Mouse (Mus musculus) neural tube, embryonic 11.5 days (tissue): Measurements from ENCODE around the gene Pcgf2. TPM values are rescaled to one million over a fixed set of nuclear protein-coding genes. Genes with fewer than 3 reads are reported as not detected.
A peak's percentile ranks its signal among the peaks of the same experiment; 100 is the strongest.
"Not testable (repeated sequence)": the region's sequence is repeated elsewhere in the genome, so short reads cannot be mapped to it uniquely, and the experiment has no call there.

ENCODE experiments used
- ATAC-seq: fragments of 200-750 bp; cut with Nextera tagmentation; 2 replicates; pipeline ENCODE4 v1.8.0; 2017; ENCODE audit warnings: moderate number of reproducible peaks, mild to moderate bottlenecking, moderate TSS enrichment, moderate library complexity; ENCODE audit not compliant: insufficient read depth, low FRiP score, low TSS enrichment
- DNase-seq: peaks from one replicate; pipeline ENCODE4 v3.0.0-alpha.2; 2015; ENCODE audit warnings: low spot score
- H3K27ac ChIP-seq: fragments of 300-500 bp; sonication (generic); 2 replicates; pipeline ENCODE4 v1.5.1; 2014; ENCODE audit warnings: low read depth, mild to moderate bottlenecking, low read length
- H3K27me3 ChIP-seq: fragments of 300-500 bp; sonication (generic); 2 replicates; pipeline ENCODE4 v1.6.1; 2014; ENCODE audit warnings: mild to moderate bottlenecking, low read length, mixed read lengths; ENCODE audit not compliant: control insufficient read depth, insufficient read depth
- H3K36me3 ChIP-seq: fragments of 300-500 bp; sonication (generic); 2 replicates; pipeline ENCODE4 v1.6.1; 2014; ENCODE audit warnings: mild to moderate bottlenecking, low read length, moderate library complexity, mixed read lengths; ENCODE audit not compliant: control insufficient read depth, insufficient read depth
- H3K4me1 ChIP-seq: fragments of 300-500 bp; sonication (generic); 2 replicates; pipeline ENCODE4 v1.6.1; 2014; ENCODE audit warnings: low read length, mixed read lengths; ENCODE audit not compliant: control insufficient read depth, insufficient read depth
- H3K4me2 ChIP-seq: fragments of 300-500 bp; sonication (generic); 2 replicates; pipeline ENCODE4 v1.6.1; 2014; ENCODE audit warnings: low read depth, mild to moderate bottlenecking, moderate library complexity
- H3K4me3 ChIP-seq: fragments of 300-500 bp; sonication (generic); 2 replicates; pipeline ENCODE4 v1.5.1; 2014; ENCODE audit warnings: low read depth, low read length
- H3K9ac ChIP-seq: fragments of 300-500 bp; sonication (generic); 2 replicates; pipeline ENCODE4 v1.6.1; 2014; ENCODE audit warnings: mild to moderate bottlenecking, low read length
- H3K9me3 ChIP-seq: fragments of 300-500 bp; sonication (generic); 2 replicates; pipeline ENCODE4 v1.6.1; 2016; ENCODE audit warnings: low read length; ENCODE audit not compliant: control insufficient read depth
- WGBS: fragments of 180-500 bp; shearing (Covaris S2); extraction: QIAGEN DNeasy Blood & Tissue Kit; methylation state at CpG from one replicate; pipeline ENCODE4 v1.1.7; 2014; 5-methylcytosine and 5-hydroxymethylcytosine counted together
- polyA plus RNA-seq: library from polyadenylated mRNA; unstranded; fragments of >200 nt; fragmentation: Nextera tagmentation; extraction: Ambion mirVana; gene quantifications from 2 replicates; pipeline ENCODE4 v1.2.1, GENCODE M21; 2014

Pcgf2 gene
- polyA plus RNA-seq, 1 experiment from 2014 or later: 17.8 TPM

DNA sequence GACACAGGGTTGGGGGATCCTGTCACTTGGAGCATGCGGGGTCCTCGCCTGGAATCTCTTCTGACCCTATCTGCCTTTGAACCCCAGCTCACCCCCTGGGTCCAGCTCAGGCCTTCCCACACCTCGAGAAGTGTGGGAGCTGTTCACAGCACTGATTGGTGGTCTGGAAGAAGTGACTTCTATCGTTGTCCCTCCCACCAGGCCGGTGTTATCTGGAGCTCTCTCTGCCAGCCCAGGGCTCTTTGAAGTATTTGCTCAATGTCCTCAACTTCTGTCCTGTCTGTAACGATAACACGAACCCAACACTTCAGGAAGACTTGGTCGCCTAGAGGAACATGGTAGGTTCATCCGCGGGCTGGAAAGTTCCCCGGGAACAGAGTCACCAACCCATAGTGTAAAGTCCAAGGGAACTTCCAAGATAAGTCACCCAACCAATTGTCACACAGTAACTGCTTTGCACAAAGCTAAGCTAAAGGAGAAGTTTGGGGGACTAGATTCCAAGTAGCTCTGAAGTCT, 41.5 kb downstream of the Pcgf2 start:
- no peak overlapping the region for H3K27ac ChIP-seq
- 69% methylated on average over 11 of the region's 11 CpGs for WGBS
- H3K9me3 ChIP-seq: no peaks in the 10 kb centered on the region
- ATAC-seq (no peak), DNase-seq (no peak)
- no peak overlapping the region for H3K4me2 ChIP-seq
- H3K4me3 ChIP-seq: 0 out of 2 replicates have a peak overlapping the region, but pooled peaks have one; percentile 78
- H3K9ac ChIP-seq: no peak overlapping the region
- no peaks in the 10 kb centered on the region for H3K36me3 ChIP-seq
- H3K4me1 ChIP-seq: peaks cover 20% of the 10 kb centered on the region
- H3K27me3 ChIP-seq: peaks cover 23% of the 10 kb centered on the region

- peaks cover 23% of the 10 kb centered on the region for H3K27me3 ChIP-seq
- H3K36me3 ChIP-seq, H3K9me3 ChIP-seq, ATAC-seq, H3K27ac ChIP-seq, DNase-seq, H3K4me3 ChIP-seq, H3K9ac ChIP-seq, H3K4me2 ChIP-seq: not testable (repeated sequence)
- H3K4me1 ChIP-seq: peaks cover 20% of the 10 kb centered on the region
- WGBS: 90% methylated on average over 6 of the region's 6 CpGs
Measured at GRCm38 (mm10) chr11:97657967-97658366, 42.3 kb downstream of the Pcgf2 start.

- WGBS: 38% methylated on average over 5 of the region's 6 CpGs
- Histone ChIP-seq H3K27me3 (peaks cover 20% of the 10 kb centered on the region), H3K4me2 (no peak overlapping the region), H3K36me3 (no peaks in the 10 kb centered on the region), H3K27ac (no peak overlapping the region), H3K9ac (no peak overlapping the region), H3K4me3 (no peak overlapping the region), H3K9me3 (no peaks in the 10 kb centered on the region), H3K4me1 (peaks cover 20% of the 10 kb centered on the region)
- ATAC-seq (no peak), DNase-seq (no peak)
Measured at GRCm38 (mm10) chr11:97657184-97657945, 42.9 kb downstream of the Pcgf2 start.

DNA sequence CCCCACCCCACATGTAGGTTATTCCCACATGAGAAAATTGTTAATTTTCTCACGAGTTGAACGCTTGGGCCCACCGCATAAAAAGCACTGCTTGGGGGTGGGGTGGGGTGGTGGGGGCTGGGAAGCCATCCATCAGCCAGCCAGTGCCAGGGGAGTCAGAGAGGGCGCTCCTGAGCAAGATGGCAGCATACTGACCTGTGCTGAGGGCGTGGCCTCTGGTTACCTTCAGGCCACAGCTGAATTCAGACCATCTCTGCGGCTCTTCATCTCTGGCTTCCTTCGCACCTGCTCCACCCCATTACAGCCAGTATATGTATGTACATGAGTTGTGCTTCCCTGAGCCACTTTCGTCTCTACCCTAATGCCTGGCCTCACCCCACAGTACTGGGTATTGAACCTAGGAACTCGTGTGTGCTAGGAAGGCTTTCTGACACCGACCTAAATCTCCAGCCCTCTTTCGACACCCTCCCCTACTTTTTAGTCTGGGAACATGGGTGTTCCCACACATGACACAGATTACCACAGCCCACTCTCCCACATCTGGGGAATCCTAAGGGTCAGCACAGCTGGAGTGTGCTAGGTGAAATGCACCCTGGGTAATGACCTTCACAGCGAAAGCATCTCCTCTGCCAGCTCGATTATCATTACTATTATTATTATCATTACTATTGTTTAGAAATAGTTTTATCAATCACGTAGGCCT, 43.9 kb downstream of the Pcgf2 start:
- H3K27ac ChIP-seq: no peak overlapping the region
- no peaks in the 10 kb centered on the region for H3K9me3 ChIP-seq
- no peak overlapping the region for H3K4me2 ChIP-seq
- no peaks in the 10 kb centered on the region for H3K36me3 ChIP-seq
- peaks cover 11% of the 10 kb centered on the region for H3K27me3 ChIP-seq
- DNase-seq: no peak
- no peak overlapping the region for H3K9ac ChIP-seq
- H3K4me1 ChIP-seq: peaks cover 11% of the 10 kb centered on the region
- 80% methylated on average over 14 of the region's 14 CpGs for WGBS
- no peak overlapping the region for H3K4me3 ChIP-seq
- no peak for ATAC-seq

GRCm38 (mm10) chr11:97654210-97654609, 46.1 kb downstream of the Pcgf2 start:
- no peak for DNase-seq
- no peak overlapping the region for H3K9ac ChIP-seq
- WGBS: 92% methylated on average over 2 of the region's 2 CpGs
- no peak overlapping the region for H3K4me2 ChIP-seq
- no peak overlapping the region for H3K4me3 ChIP-seq
- H3K9me3 ChIP-seq: no peaks in the 10 kb centered on the region
- no peaks in the 10 kb centered on the region for H3K27me3 ChIP-seq
- ATAC-seq: no peak
- no peak overlapping the region for H3K27ac ChIP-seq
- H3K4me1 ChIP-seq: no peaks in the 10 kb centered on the region
- no peaks in the 10 kb centered on the region for H3K36me3 ChIP-seq

- not testable (repeated sequence) for H3K36me3 ChIP-seq, H3K4me1 ChIP-seq, H3K4me3 ChIP-seq, H3K27me3 ChIP-seq, H3K4me2 ChIP-seq, H3K9me3 ChIP-seq, H3K9ac ChIP-seq, H3K27ac ChIP-seq, ATAC-seq, DNase-seq
- WGBS: 91% methylated on average over 11 of the region's 11 CpGs
Measured at GRCm38 (mm10) chr11:97653376-97653775, 46.9 kb downstream of the Pcgf2 start.

DNA sequence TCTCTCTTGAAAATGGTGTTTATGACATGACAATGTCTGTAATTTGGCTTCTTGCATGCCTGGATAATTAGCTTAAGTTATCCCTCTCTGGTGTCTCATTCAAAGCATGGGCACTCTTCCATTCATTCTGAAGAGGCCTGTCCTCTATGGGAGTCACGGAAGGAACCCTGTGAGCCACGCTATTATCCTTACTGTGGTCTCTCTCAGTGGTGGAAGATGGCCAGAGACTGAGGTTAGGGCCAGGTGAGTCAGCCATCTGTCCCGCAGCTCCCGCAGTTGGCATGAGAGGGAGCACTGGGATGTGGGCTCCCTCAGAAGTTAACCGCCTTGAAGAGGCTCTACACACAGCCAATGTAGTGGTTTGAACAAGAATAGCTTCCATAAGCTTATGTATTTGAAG, 50.0 kb downstream of the Pcgf2 start:
- Histone ChIP-seq H3K9me3 (no peaks in the 10 kb centered on the region), H3K4me2 (no peak overlapping the region), H3K4me3 (no peak overlapping the region), H3K9ac (no peak overlapping the region), H3K27ac (no peak overlapping the region), H3K4me1 (no peaks in the 10 kb centered on the region), H3K36me3 (no peaks in the 10 kb centered on the region), H3K27me3 (no peaks in the 10 kb centered on the region)
- DNase-seq (no peak), ATAC-seq (no peak)
- whole genome bisulfite sequencing: 48% methylated on average over 5 of the region's 5 CpGs

GRCm38 (mm10) chr11:97648541-97648940, 51.8 kb downstream of the Pcgf2 start:
- not testable (repeated sequence) for ATAC-seq, H3K27ac ChIP-seq, H3K36me3 ChIP-seq, H3K4me3 ChIP-seq, H3K9ac ChIP-seq, H3K4me1 ChIP-seq, H3K4me2 ChIP-seq, H3K9me3 ChIP-seq, DNase-seq, H3K27me3 ChIP-seq
- 84% methylated on average over 3 of the region's 4 CpGs for WGBS
